In genomic region chr5:81736008-81736407, GRCm38 (mm10) we compare ENCODE assay signal across 12 mouse cellular contexts.
DNase-seq lines count a peak whose midpoint lies in the region; ATAC-seq and TF ChIP-seq lines count a peak whose summit lies in the region.
"Had no signal": no experiment of that assay in that cellular context is flagged by ENCODE, and none has a peak within 500 bp of the region (broad histone marks: within the 10 kb centered on the region; RNA-seq: fewer than 3 reads in every experiment).

No protein-coding gene starts in this region.

- no peak for DNase-seq in frontal cortex, postnatal 10 days (ENCODE audit: low spot score in 2 of 2)
- peak; percentile 82 for DNase-seq in brain, embryonic 14.5 days (ENCODE audit: low read depth)
- peak; percentile 86 for DNase-seq in cerebellum, adult 9-11 months
- DNase-seq in layer of hippocampus, adult 9-10 months (ENCODE audit: low spot score) = peak; percentile 64
- DNase-seq in embryonic facial prominence, embryonic 10.5 days (ENCODE audit: low spot score) = no peak
- DNase-seq in ovary, postnatal 14 days (ENCODE audit: low spot score) = no peak
- DNase-seq: adrenal gland, postnatal 25 days had no signal

- H3K4me1 ChIP-seq in embryonic facial prominence, embryonic 10.5 days = no peaks in the 10 kb centered on the region
- H3K4me1 ChIP-seq: midbrain, embryonic 12.5 days had no signal

- WGBS in embryonic facial prominence, embryonic 10.5 days = 79% methylated on average over 3 of the region's 3 CpGs

- H3K4me3 ChIP-seq in embryonic facial prominence, embryonic 10.5 days = no peak overlapping the region
- H3K4me3 ChIP-seq: midbrain, embryonic 12.5 days had no signal

- no peaks in the 10 kb centered on the region for H3K9me3 ChIP-seq in embryonic facial prominence, embryonic 10.5 days
- H3K9me3 ChIP-seq: midbrain, embryonic 12.5 days had no signal

- TF ChIP-seq POLR2A in brain, embryonic 14.5 days (IDR thresholded peaks at IDR 0.05; ENCODE audit: borderline replicate concordance, extremely low read depth, insufficient read depth, insufficient read length, poor library complexity, severe bottlenecking) = no peak

- no peak overlapping the region for H3K27ac ChIP-seq in embryonic facial prominence, embryonic 10.5 days (replicated peaks)
- H3K27ac ChIP-seq: kidney, postnatal 0 days; midbrain, embryonic 12.5 days had no signal

- no peaks in the 10 kb centered on the region for H3K27me3 ChIP-seq in embryonic facial prominence, embryonic 10.5 days (replicated peaks; ENCODE audit: low read depth, poor library complexity, severe bottlenecking)
- H3K27me3 ChIP-seq: midbrain, embryonic 12.5 days had no signal

- TF ChIP-seq CTCF in brain, embryonic 14.5 days (IDR thresholded peaks at IDR 0.05; ENCODE audit: borderline replicate concordance, extremely low read depth, insufficient read depth, insufficient read length) = no peak

- no peaks in the 10 kb centered on the region for H3K36me3 ChIP-seq in embryonic facial prominence, embryonic 10.5 days (replicated peaks)
- H3K36me3 ChIP-seq: midbrain, embryonic 12.5 days had no signal

- peak; percentile 55; the same call in 1 of the 2 replicates for ATAC-seq in frontal cortex, adult (ENCODE audit: low TSS enrichment)
- no peak for ATAC-seq in megakaryocyte progenitor cell, adult 5-6 weeks (replicated peaks; ENCODE audit: poor library complexity)
- ATAC-seq: lung, postnatal 0 days had no signal

Comparison
In these comparisons a context has a peak if more than half of its experiments do, and no peak if none do; other contexts are left out.
1. DNase-seq: peak in brain, embryonic 14.5 days (single experiment), cerebellum, adult 9-11 months (single experiment) and layer of hippocampus, adult 9-10 months (single experiment); none in frontal cortex, postnatal 10 days (0 of 2), embryonic facial prominence, embryonic 10.5 days (single experiment) and ovary, postnatal 14 days (single experiment).